Mouse (Mus musculus) E14TG2a.4 (cell line): ENCODE data around the gene Vamp5.
A peak's percentile ranks its signal among the peaks of the same experiment; 100 is the strongest.

Experiments used
- CTCF ChIP-seq: conservative IDR thresholded peaks from 2 replicates; pipeline ENCODE4 v1.5.1; 2014; ENCODE audit warnings: low read length
- NANOG ChIP-seq: IDR thresholded peaks from 2 replicates; pipeline ENCODE4 v1.6.1; 2014; ENCODE audit warnings: borderline replicate concordance, low read length, mixed read lengths

DNA sequence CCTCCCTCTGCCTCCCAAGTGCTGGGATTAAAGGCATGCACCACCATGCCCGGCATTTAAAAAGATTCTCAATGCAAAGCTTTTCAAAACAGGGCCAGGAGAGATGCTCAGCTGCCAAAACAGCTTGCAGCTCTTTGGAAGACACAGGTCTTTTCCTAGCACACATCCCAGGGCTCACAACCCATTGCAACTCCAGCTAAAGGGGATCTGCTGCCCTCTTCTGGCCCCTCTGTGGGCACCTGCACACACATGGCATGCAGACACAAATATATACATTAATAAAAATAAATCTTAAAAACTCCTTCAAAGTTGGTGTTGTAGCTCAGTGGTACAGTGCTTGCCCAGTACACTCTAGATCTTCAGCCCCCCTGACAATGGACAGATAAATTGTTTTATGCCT, 29.7 kb upstream of the Vamp5 start:
- TF ChIP-seq CTCF (peak; percentile 33; the same call in 1 of the 2 replicates), NANOG (no peak)
